ENCODE assay signal across 8 mouse cellular contexts in genomic region chr10:127675859-127676398, GRCm38 (mm10). TPM values are rescaled to one million over a fixed set of nuclear protein-coding genes. Genes with fewer than 3 reads are reported as not detected.
DNase-seq lines count a peak whose midpoint lies in the region; ATAC-seq lines count a peak whose summit lies in the region.

No protein-coding gene starts in this region.

- no peaks in the 10 kb centered on the region for H3K9me3 ChIP-seq in megakaryocyte, embryonic 14.5 days
- no peaks in the 10 kb centered on the region for H3K9me3 ChIP-seq in limb, embryonic 13.5 days
- H3K9me3 ChIP-seq in stomach, embryonic 16.5 days (replicated peaks; ENCODE audit: control insufficient read depth, low read length): no peaks in the 10 kb centered on the region

- ATAC-seq in megakaryocyte, adult 5-6 weeks (ENCODE audit: poor library complexity, severe bottlenecking): no peak
- no peak for ATAC-seq in limb, embryonic 13.5 days (ENCODE audit: low FRiP score, low read depth)
- ATAC-seq in stomach, embryonic 16.5 days (ENCODE audit: insufficient read depth, low FRiP score): no peak

- peak overlapping the region; percentile 62 for H3K9ac ChIP-seq in limb, embryonic 13.5 days
- peak overlapping the region; percentile 61 for H3K9ac ChIP-seq in stomach, embryonic 16.5 days (ENCODE audit: low read length)

- DNase-seq in adrenal gland, adult (ENCODE audit: inconsistent age in 2 of 2, low spot score in 1 of 2): peak; percentile 31 to 65
- DNase-seq in adrenal gland, adult 18-20 months (ENCODE audit: low spot score in 2 of 2): no peak
- DNase-seq in cerebellum, adult 18-20 months: no peak
- DNase-seq in ovary, adult 18-20 months (ENCODE audit: low spot score): no peak

- peaks cover 32% of the 10 kb centered on the region for H3K4me1 ChIP-seq in megakaryocyte, embryonic 14.5 days
- peaks cover 11% of the 10 kb centered on the region for H3K4me1 ChIP-seq in limb, embryonic 13.5 days
- H3K4me1 ChIP-seq in stomach, embryonic 16.5 days (ENCODE audit: control insufficient read depth, insufficient read depth, low read length): peaks cover 9% of the 10 kb centered on the region

- H3K4me3 ChIP-seq in megakaryocyte, embryonic 14.5 days (replicated peaks): peak overlapping the region; percentile 94
- peak overlapping the region; percentile 84 for H3K4me3 ChIP-seq in limb, embryonic 13.5 days
- H3K4me3 ChIP-seq in stomach, embryonic 16.5 days (replicated peaks; ENCODE audit: low read length): peak overlapping the region; percentile 54

- peak overlapping the region; percentile 59; the same call in 1 of the 2 replicates for H3K27ac ChIP-seq in limb, embryonic 13.5 days
- peak overlapping the region; percentile 72 for H3K27ac ChIP-seq in stomach, embryonic 16.5 days (ENCODE audit: low read length)

- WGBS in limb, embryonic 13.5 days: 52% methylated on average over 5 of the region's 5 CpGs
- 51% methylated on average over 5 of the region's 5 CpGs for WGBS in stomach, embryonic 16.5 days

- H3K4me2 ChIP-seq in limb, embryonic 13.5 days (replicated peaks): peak overlapping the region; percentile 92
- H3K4me2 ChIP-seq in stomach, embryonic 16.5 days (ENCODE audit: low read depth, low read length): peak overlapping the region; percentile 51

- peaks cover under 1% of the 10 kb centered on the region for H3K36me3 ChIP-seq in megakaryocyte, embryonic 14.5 days (replicated peaks; ENCODE audit: low read length)
- H3K36me3 ChIP-seq in limb, embryonic 13.5 days: no peaks in the 10 kb centered on the region
- H3K36me3 ChIP-seq in stomach, embryonic 16.5 days (ENCODE audit: control insufficient read depth, insufficient read depth, low read length): no peaks in the 10 kb centered on the region

- no peaks in the 10 kb centered on the region for H3K27me3 ChIP-seq in megakaryocyte, embryonic 14.5 days (replicated peaks)
- H3K27me3 ChIP-seq in limb, embryonic 13.5 days: no peaks in the 10 kb centered on the region
- H3K27me3 ChIP-seq in stomach, embryonic 16.5 days (ENCODE audit: control insufficient read depth, insufficient read depth, low read length): no peaks in the 10 kb centered on the region

RNA-seq across cellular contexts. Expression of gene Nab2, which starts 7.6 kb away (rescaled TPM):
- total RNA-seq in adrenal gland, adult 18-20 months (2021): 10 to 100 TPM; 23.4 to 38.0 TPM
- 19.1 and 21.3 TPM in 2 replicates for polyA plus RNA-seq in megakaryocyte, embryonic 14.5 days (2012; ENCODE audit: insufficient read depth, low replicate concordance)
- total RNA-seq in megakaryocyte, adult 5-6 weeks (2015): 2.0 and 2.6 TPM in 2 replicates
- total RNA-seq in megakaryocyte, adult 5-6 weeks (2017): 2.3 and 2.4 TPM in 2 replicates
- 18.1 and 18.5 TPM in 2 replicates for polyA plus RNA-seq in limb, embryonic 13.5 days (2015; fragmentation: Nextera tagmentation; extraction: Ambion mirVana)
- polyA plus RNA-seq in stomach, embryonic 16.5 days (2015; fragmentation: Nextera tagmentation; extraction: Ambion mirVana): 9.9 and 10.1 TPM in 2 replicates

RNA-seq across cellular contexts. Expression of gene Nemp1, which starts 9.2 kb away (rescaled TPM):
- 1 to 10 TPM; 5.0 to 5.4 TPM for total RNA-seq in adrenal gland, adult 18-20 months (2021)
- 1.5 TPM in 1 of 2 replicates, not detected in the other for polyA plus RNA-seq in megakaryocyte, embryonic 14.5 days (2012; ENCODE audit: insufficient read depth, low replicate concordance)
- total RNA-seq in megakaryocyte, adult 5-6 weeks (2015): 15.2 and 18.4 TPM in 2 replicates
- total RNA-seq in megakaryocyte, adult 5-6 weeks (2017): 17.0 and 17.5 TPM in 2 replicates
- 9.3 and 9.9 TPM in 2 replicates for polyA plus RNA-seq in limb, embryonic 13.5 days (2015; fragmentation: Nextera tagmentation; extraction: Ambion mirVana)
- 8.8 and 10.0 TPM in 2 replicates for polyA plus RNA-seq in stomach, embryonic 16.5 days (2015; fragmentation: Nextera tagmentation; extraction: Ambion mirVana)

RNA-seq across cellular contexts. Expression of gene Myo1a, which starts 29.0 kb away (rescaled TPM):
- 10 to 100 TPM in 1 of 2 experiments, under 1 TPM in 1; 0.83 to 35.2 TPM for total RNA-seq in adrenal gland, adult 18-20 months (2021)
- polyA plus RNA-seq in megakaryocyte, embryonic 14.5 days (2012; ENCODE audit: insufficient read depth, low replicate concordance): 0.04 TPM in 1 of 2 replicates, not detected in the other
- 0.16 TPM in 1 of 2 replicates, not detected in the other for total RNA-seq in megakaryocyte, adult 5-6 weeks (2015)
- total RNA-seq in megakaryocyte, adult 5-6 weeks (2017): 0.20 TPM in 1 of 2 replicates, not detected in the other
- polyA plus RNA-seq in limb, embryonic 13.5 days (2015; fragmentation: Nextera tagmentation; extraction: Ambion mirVana): 0.31 and 0.42 TPM in 2 replicates
- polyA plus RNA-seq in stomach, embryonic 16.5 days (2015; fragmentation: Nextera tagmentation; extraction: Ambion mirVana): 24.5 and 28.6 TPM in 2 replicates

RNA-seq across cellular contexts. Expression of gene Stat6, which starts 33.1 kb away (rescaled TPM):
- total RNA-seq in adrenal gland, adult 18-20 months (2021): 100 to 1,000 TPM in 1 of 2 experiments, 10 to 100 TPM in 1; 87.7 to 105 TPM
- 33.8 and 70.6 TPM in 2 replicates for polyA plus RNA-seq in megakaryocyte, embryonic 14.5 days (2012; ENCODE audit: insufficient read depth, low replicate concordance)
- 82.5 and 89.6 TPM in 2 replicates for total RNA-seq in megakaryocyte, adult 5-6 weeks (2015)
- 120 and 128 TPM in 2 replicates for total RNA-seq in megakaryocyte, adult 5-6 weeks (2017)
- polyA plus RNA-seq in limb, embryonic 13.5 days (2015; fragmentation: Nextera tagmentation; extraction: Ambion mirVana): 14.3 and 15.0 TPM in 2 replicates
- 49.7 and 60.3 TPM in 2 replicates for polyA plus RNA-seq in stomach, embryonic 16.5 days (2015; fragmentation: Nextera tagmentation; extraction: Ambion mirVana)

RNA-seq across cellular contexts. Expression of gene Tac2, which starts 48.3 kb away (rescaled TPM):
- total RNA-seq in adrenal gland, adult 18-20 months (2021): not detected
- not detected in 2 replicates for polyA plus RNA-seq in megakaryocyte, embryonic 14.5 days (2012; ENCODE audit: insufficient read depth, low replicate concordance)
- total RNA-seq in megakaryocyte, adult 5-6 weeks (2015): 1.1 and 1.8 TPM in 2 replicates
- total RNA-seq in megakaryocyte, adult 5-6 weeks (2017): 0.37 and 0.51 TPM in 2 replicates
- 0.70 and 1.8 TPM in 2 replicates for polyA plus RNA-seq in limb, embryonic 13.5 days (2015; fragmentation: Nextera tagmentation; extraction: Ambion mirVana)
- 0.72 and 1.8 TPM in 2 replicates for polyA plus RNA-seq in stomach, embryonic 16.5 days (2015; fragmentation: Nextera tagmentation; extraction: Ambion mirVana)

Comparison
In these comparisons a context has a peak if more than half of its experiments do, and no peak if none do; other contexts are left out.
1. DNase-seq: peak in adrenal gland, adult (2 of 2); none in adrenal gland, adult 18-20 months (0 of 2), cerebellum, adult 18-20 months (0 of 2) and ovary, adult 18-20 months (single experiment).
2. RNA of gene Myo1a, which starts 29.0 kb away (polyA plus RNA-seq): 24.5 to 28.6 TPM in stomach, embryonic 16.5 days; 0.31 to 0.42 TPM in limb, embryonic 13.5 days and 0.04 TPM in megakaryocyte, embryonic 14.5 days; every median in the first group is over 10 times any median in the second.
3. Peak in every context shown above with its lines, with median percentiles within 50 percentile points of each other: H3K4me3 ChIP-seq.